Mouse (Mus musculus): Measurements from ENCODE around the gene Hnrnpf. TPM values are rescaled to one million over a fixed set of nuclear protein-coding genes. Genes with fewer than 3 reads are reported as not detected.

Hnrnpf gene
- polyA plus RNA-seq, 1 experiment: 142 TPM

DNA sequence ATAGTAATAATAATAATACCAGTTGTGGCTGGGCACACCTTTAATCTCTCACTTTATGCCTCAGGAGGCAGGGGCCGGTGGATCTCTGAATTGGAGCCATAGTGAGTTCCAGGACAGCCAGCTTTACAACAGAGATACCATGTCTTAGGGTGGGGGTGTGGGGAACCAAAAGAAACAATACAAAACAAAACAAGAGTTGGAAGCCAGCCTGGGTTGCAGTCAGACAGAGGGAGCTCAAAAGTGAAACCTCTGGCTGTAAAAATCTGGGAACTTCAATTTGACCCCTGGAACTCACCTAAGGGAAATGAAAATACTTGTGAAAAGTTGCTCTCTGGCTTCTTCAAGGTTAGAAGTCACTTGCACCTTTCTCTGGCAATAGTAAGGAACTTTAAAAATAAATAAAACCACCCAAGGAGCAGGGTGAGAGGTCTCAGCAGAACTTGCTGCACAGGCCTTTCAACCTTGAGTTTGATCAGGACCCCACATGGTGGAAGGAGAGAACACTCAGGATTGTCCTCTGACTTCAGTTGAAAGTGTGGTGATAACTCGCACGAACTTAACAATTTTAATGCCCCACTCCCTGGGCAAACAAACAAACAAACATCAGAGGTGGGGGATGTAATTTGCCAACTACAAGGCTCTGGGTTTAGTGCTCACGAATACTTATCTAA, 5.3 kb downstream of the Hnrnpf start:
- TF ChIP-seq CTCF (conservative IDR thresholded peaks at IDR 0.05; ENCODE audit: insufficient read depth, insufficient read length, low read depth, low read length) (no peak), POLR2A (IDR thresholded peaks at IDR 0.05; ENCODE audit: low read depth, low read length) (no peak)
- Histone ChIP-seq H3K4me1 (ENCODE audit: control insufficient read depth, insufficient read depth, low read length) (peaks cover 13% of the 10 kb centered on the region), H3K36me3 (ENCODE audit: control insufficient read depth, insufficient read depth, low read length) (no peaks in the 10 kb centered on the region), H3K27ac (ENCODE audit: insufficient read depth, low read depth, low read length) (peak overlapping the region; percentile 96), H3K27me3 (replicated peaks; ENCODE audit: control insufficient read depth, insufficient read depth, low read length) (no peaks in the 10 kb centered on the region), H3K4me3 (ENCODE audit: insufficient read depth, low read depth, low read length) (peak overlapping the region; percentile 22)
- peak; percentile 49 for DNase-seq
- WGBS: 6% methylated on average over 4 of the region's 4 CpGs

DNA sequence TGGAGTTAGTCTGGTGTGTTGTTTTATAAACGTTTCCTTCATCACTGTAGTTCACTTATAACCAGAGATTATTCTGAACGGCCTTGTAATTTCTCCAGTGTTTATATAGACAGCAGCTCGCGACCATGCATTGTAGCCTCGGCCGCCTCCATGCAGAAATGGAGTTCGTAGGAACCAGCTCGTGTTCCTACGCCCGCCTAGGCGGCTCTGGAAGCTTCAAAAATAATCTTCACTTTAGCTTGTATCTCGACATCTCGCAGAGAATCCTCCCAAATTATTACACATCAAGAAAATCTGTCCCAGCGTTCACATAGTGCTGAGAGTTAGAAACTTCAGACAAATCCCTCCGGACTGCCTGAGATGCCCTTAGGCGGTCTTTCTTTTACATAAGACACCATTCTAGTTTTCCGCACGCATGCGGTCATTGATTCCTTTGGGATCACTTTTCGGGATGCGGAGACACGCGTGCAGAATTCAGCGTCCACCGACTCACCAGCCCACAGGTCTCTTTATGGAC, 5.9 kb downstream of the Hnrnpf start:
- TF ChIP-seq POLR2A (IDR thresholded peaks at IDR 0.05; ENCODE audit: low read depth, low read length): no peak
- TF ChIP-seq CTCF (conservative IDR thresholded peaks at IDR 0.05; ENCODE audit: insufficient read depth, insufficient read length, low read depth, low read length): no peak
- Histone ChIP-seq H3K36me3 (ENCODE audit: control insufficient read depth, insufficient read depth, low read length) (no peaks in the 10 kb centered on the region), H3K4me1 (ENCODE audit: control insufficient read depth, insufficient read depth, low read length) (peaks cover 13% of the 10 kb centered on the region), H3K27ac (ENCODE audit: insufficient read depth, low read depth, low read length) (peak overlapping the region; percentile 96), H3K27me3 (replicated peaks; ENCODE audit: control insufficient read depth, insufficient read depth, low read length) (no peaks in the 10 kb centered on the region), H3K4me3 (ENCODE audit: insufficient read depth, low read depth, low read length) (peak overlapping the region; percentile 75)
- under 1% methylated on average over 25 of the region's 25 CpGs for WGBS
- no peak for DNase-seq

DNA sequence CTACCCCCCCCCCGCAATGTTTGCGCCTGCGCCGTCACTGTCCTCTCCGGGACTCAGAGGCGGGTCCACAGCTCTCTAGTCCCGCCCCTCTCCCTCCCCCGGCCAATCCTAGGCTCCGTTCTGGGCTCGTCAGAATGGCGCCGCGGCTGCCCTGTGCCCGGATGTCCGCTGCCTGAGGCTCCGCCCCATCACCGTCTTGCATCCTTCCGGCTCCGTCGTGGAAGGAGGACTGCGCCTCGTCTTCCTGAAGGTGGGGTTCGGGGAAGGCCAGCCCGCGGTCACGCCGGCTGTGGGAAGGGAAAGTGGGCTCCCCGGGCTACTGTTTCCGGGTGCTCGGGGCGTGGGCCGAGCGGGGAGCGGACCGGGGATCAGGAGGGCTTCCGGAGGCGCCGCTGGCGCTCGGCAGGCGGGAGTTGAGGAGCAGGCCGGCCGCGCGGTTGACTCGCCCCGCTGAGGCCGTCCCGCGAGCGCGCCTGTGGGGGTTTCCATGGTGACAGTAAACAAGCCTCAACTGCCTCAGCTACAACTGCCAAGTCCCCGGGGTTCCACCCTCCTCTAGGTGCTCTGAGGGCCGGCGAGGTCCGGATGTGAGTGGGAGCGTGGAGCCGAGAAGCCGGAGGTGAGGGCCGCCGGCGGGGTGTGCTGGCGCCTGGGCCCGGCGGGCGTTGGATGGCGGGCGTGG, 6.6 kb downstream of the Hnrnpf start:
- DNase-seq: peak; percentile 99
- Histone ChIP-seq H3K4me3 (ENCODE audit: insufficient read depth, low read depth, low read length) (peak overlapping the region; percentile 99), H3K27me3 (replicated peaks; ENCODE audit: control insufficient read depth, insufficient read depth, low read length) (no peaks in the 10 kb centered on the region), H3K36me3 (ENCODE audit: control insufficient read depth, insufficient read depth, low read length) (no peaks in the 10 kb centered on the region), H3K27ac (ENCODE audit: insufficient read depth, low read depth, low read length) (peak overlapping the region; percentile 85), H3K4me1 (ENCODE audit: control insufficient read depth, insufficient read depth, low read length) (peaks cover 13% of the 10 kb centered on the region)
- under 1% methylated on average over 65 of the region's 68 CpGs for WGBS
- TF ChIP-seq CTCF (conservative IDR thresholded peaks at IDR 0.05; ENCODE audit: insufficient read depth, insufficient read length, low read depth, low read length) (no peak), POLR2A (IDR thresholded peaks at IDR 0.05; ENCODE audit: low read depth, low read length) (peak; percentile 49)

DNA sequence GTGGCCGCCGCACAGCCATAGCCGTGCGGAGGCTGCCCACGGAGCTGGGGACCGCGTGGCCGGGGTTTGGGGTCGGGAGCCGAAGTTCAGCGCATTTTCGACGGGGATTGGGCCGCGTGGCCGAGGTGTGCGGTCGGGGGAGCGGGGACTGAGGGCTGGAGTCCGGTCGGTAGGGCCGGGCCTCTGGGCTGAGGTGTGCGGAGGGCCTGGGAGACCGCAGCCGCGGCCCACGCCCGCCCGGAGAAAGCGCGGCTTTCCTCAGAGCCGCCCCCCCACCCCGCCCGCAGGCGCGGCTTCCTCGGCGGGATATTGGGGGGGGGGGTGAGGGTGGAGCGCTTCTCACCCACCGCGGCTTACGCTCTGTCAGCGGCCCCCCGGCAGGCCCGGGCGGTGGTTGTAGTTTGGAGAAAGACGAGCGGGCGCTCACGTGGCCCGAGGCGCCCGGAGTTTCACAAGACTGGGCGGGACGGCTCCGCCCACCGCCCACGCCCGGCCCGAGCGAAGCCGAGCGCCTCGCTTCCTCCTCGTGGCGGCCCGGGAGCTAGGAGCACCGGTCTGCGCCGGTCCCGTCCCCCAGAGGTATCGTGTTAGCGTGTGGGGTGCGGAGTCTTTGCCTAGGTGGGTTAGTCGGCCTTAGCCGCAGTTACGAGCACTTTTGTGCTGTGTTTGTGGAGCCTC, 7.3 kb downstream of the Hnrnpf start:
- WGBS: under 1% methylated on average over 76 of the region's 77 CpGs

DNA sequence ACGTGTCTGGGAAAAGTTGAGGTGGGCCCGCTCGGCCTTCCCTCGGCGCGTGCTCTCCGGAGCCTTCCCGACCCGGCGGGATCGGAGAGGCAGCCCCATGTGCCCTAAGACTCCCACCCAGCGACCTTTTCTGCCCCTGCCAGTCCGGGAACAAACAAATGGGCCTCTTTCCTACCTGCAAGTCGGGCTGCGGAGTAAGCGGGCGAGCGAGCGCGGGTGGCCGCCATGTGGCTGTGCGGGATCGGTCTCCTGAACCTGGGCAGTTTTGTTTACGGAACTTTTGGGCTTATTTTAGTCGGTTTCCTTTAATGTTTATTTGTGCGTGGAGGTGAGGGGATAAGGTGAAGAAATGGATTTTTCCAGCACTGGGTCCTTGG, 7.8 kb downstream of the Hnrnpf start:
- WGBS: under 1% methylated on average over 26 of the region's 26 CpGs
- Histone ChIP-seq H3K27me3 (replicated peaks; ENCODE audit: control insufficient read depth, insufficient read depth, low read length) (no peaks in the 10 kb centered on the region), H3K36me3 (ENCODE audit: control insufficient read depth, insufficient read depth, low read length) (no peaks in the 10 kb centered on the region), H3K27ac (ENCODE audit: insufficient read depth, low read depth, low read length) (peak overlapping the region; percentile 92), H3K4me1 (ENCODE audit: control insufficient read depth, insufficient read depth, low read length) (peaks cover 13% of the 10 kb centered on the region), H3K4me3 (ENCODE audit: insufficient read depth, low read depth, low read length) (peak overlapping the region; percentile 99)
- DNase-seq: no peak
- TF ChIP-seq CTCF (conservative IDR thresholded peaks at IDR 0.05; ENCODE audit: insufficient read depth, insufficient read length, low read depth, low read length): no peak
- TF ChIP-seq POLR2A (IDR thresholded peaks at IDR 0.05; ENCODE audit: low read depth, low read length): no peak

More for the DNA sequence above, 7.3 kb downstream of the Hnrnpf start:
- H3K36me3 ChIP-seq (ENCODE audit: control insufficient read depth, insufficient read depth, low read length): no peaks in the 10 kb centered on the region
- TF ChIP-seq CTCF (conservative IDR thresholded peaks at IDR 0.05; ENCODE audit: insufficient read depth, insufficient read length, low read depth, low read length) (no peak), POLR2A (IDR thresholded peaks at IDR 0.05; ENCODE audit: low read depth, low read length) (peak; percentile 16)
- no peaks in the 10 kb centered on the region for H3K27me3 ChIP-seq (replicated peaks; ENCODE audit: control insufficient read depth, insufficient read depth, low read length)
- peak overlapping the region; percentile 92 for H3K27ac ChIP-seq (ENCODE audit: insufficient read depth, low read depth, low read length)
- DNase-seq: peak; percentile 92
- peak overlapping the region; percentile 99 for H3K4me3 ChIP-seq (ENCODE audit: insufficient read depth, low read depth, low read length)
- peaks cover 13% of the 10 kb centered on the region for H3K4me1 ChIP-seq (ENCODE audit: control insufficient read depth, insufficient read depth, low read length)

DNA sequence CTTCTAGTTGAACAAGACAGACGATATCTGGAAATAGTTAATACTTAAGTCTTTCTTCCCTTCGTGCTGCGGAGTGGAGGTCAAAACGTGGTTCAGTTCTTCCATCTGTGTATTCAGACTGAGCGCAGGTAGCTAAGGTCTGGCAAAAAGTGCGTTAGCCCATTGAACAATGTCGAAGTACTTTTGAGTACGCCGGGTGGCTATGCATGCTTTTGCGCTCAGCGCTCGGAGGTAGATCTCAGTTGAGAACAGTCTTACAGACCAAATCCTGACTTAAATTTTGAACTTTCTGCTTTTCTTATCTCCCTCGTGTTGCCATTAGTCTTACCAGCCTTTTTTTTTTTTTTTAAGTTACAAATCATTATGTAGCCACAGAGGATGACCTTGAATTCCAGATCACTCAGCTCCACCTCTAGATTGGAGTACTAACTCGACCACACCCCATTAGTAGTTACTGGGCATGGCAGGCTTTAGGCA, 8.3 kb downstream of the Hnrnpf start:
- Histone ChIP-seq H3K4me1 (ENCODE audit: control insufficient read depth, insufficient read depth, low read length) (peaks cover 13% of the 10 kb centered on the region), H3K36me3 (ENCODE audit: control insufficient read depth, insufficient read depth, low read length) (no peaks in the 10 kb centered on the region), H3K4me3 (ENCODE audit: insufficient read depth, low read depth, low read length) (peak overlapping the region; percentile 99), H3K27me3 (replicated peaks; ENCODE audit: control insufficient read depth, insufficient read depth, low read length) (no peaks in the 10 kb centered on the region), H3K27ac (ENCODE audit: insufficient read depth, low read depth, low read length) (peak overlapping the region; percentile 92)
- DNase-seq: peak; percentile 40
- no peak for TF ChIP-seq POLR2A (IDR thresholded peaks at IDR 0.05; ENCODE audit: low read depth, low read length)
- no peak for TF ChIP-seq CTCF (conservative IDR thresholded peaks at IDR 0.05; ENCODE audit: insufficient read depth, insufficient read length, low read depth, low read length)
- 2% methylated on average over 14 of the region's 14 CpGs for WGBS

Measured in kidney, adult 2 months (tissue).